Mouse (Mus musculus) sigmoid colon, adult 10 weeks (tissue): Measurements from ENCODE around the gene Usp26. TPM values are rescaled to one million over a fixed set of nuclear protein-coding genes. Genes with fewer than 3 reads are reported as not detected.

ENCODE experiments used
- polyA plus RNA-seq: library from polyadenylated mRNA; stranded (reverse); fragments of 350-450 nt; fragmentation: Illumina TruSeq; extraction: RNeasy Lipid Tissue Mini Kit (QIAGEN cat#74804); gene quantifications from one replicate; pipeline ENCODE4 v1.2.3, GENCODE M21; 2014; ENCODE audit warnings: low read depth, low replicate concordance

Usp26 gene
- not detected for polyA plus RNA-seq

GRCm38 (mm10) chrX:51801133-51801532 lies at the start of gene Usp26:
Gene Usp26 (minus strand): TSS chrX:51801233.

Other genes starting within 250 kb of the Usp26 start
- gene Hs6st2, start 119.4 kb downstream of the Usp26 start, polyA plus RNA-seq: 0.35 TPM
- gene 1700080O16Rik, start 171.5 kb upstream of the Usp26 start, polyA plus RNA-seq: not detected